Mouse (Mus musculus) limb, embryonic 15.5 days (tissue): ENCODE measurements around the gene Hdac9. TPM values are rescaled to one million over a fixed set of nuclear protein-coding genes. Genes with fewer than 3 reads are reported as not detected.

ENCODE experiments used
- ATAC-seq: fragments of 200-750 bp; cut with Nextera tagmentation; 2 replicates; pipeline ENCODE4 v1.8.0; 2017; ENCODE audit warnings: low read depth, moderate TSS enrichment; ENCODE audit not compliant: insufficient number of reproducible peaks, low FRiP score, low TSS enrichment
- H3K27ac ChIP-seq: fragments of 300-500 bp; sonication (generic); 2 replicates; pipeline ENCODE4 v1.5.1; 2015; ENCODE audit warnings: moderate library complexity, mild to moderate bottlenecking, inconsistent platforms
- H3K27me3 ChIP-seq: fragments of 300-500 bp; sonication (generic); 2 replicates; pipeline ENCODE4 v1.6.1; 2015; ENCODE audit warnings: inconsistent platforms
- H3K36me3 ChIP-seq: fragments of 300-500 bp; sonication (generic); 2 replicates; pipeline ENCODE4 v1.6.1; 2015; ENCODE audit warnings: inconsistent platforms
- H3K4me1 ChIP-seq: fragments of 300-500 bp; sonication (generic); 2 replicates; pipeline ENCODE4 v1.6.1; 2015; ENCODE audit warnings: inconsistent platforms
- H3K4me2 ChIP-seq: fragments of 300-500 bp; sonication (generic); 2 replicates; pipeline ENCODE4 v1.6.1; 2015; ENCODE audit warnings: mild to moderate bottlenecking, inconsistent platforms
- H3K4me3 ChIP-seq: fragments of 300-500 bp; sonication (generic); 2 replicates; pipeline ENCODE4 v1.5.1; 2015; ENCODE audit warnings: mild to moderate bottlenecking, inconsistent platforms
- H3K9ac ChIP-seq: fragments of 300-500 bp; sonication (generic); 2 replicates; pipeline ENCODE4 v1.6.1; 2015; ENCODE audit warnings: inconsistent platforms
- H3K9me3 ChIP-seq: fragments of 300-500 bp; sonication (generic); 2 replicates; pipeline ENCODE4 v1.6.1; 2016; ENCODE audit warnings: inconsistent platforms
- WGBS: fragments of 180-500 bp; shearing (Covaris S2); methylation state at CpG from one replicate; pipeline ENCODE4 v1.1.7; 2015; 5-methylcytosine and 5-hydroxymethylcytosine counted together
- polyA plus RNA-seq: library from polyadenylated mRNA; unstranded; fragments of >200 nt; fragmentation: Nextera tagmentation; extraction: Ambion mirVana; gene quantifications from 2 replicates; pipeline ENCODE4 v1.2.1, GENCODE M21; 2015

Hdac9 gene
- polyA plus RNA-seq, 1 experiment from 2014 or later, result 9.0 TPM

DNA sequence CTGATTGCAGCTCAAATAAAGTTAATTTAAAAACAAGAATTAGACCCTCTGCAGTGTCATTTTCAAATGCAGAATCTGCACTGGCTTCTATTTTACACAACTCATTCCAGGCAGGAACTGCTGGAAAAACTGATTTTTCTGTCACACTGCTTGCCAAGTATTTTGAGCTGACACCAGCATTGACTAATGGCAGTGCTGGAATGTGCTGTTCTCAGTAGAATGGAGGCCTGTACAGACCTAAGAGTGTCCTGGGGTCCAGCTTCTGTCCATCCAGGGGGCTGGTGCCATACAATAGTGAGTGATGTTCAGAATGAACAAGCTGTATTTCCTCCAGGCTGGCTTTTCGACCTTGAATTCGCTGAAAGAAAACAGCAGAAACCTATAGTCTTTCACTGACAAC is 629.7 kb downstream of the Hdac9 start:
- no peaks in the 10 kb centered on the region; the same call in 1 of the 2 replicates for H3K4me1 ChIP-seq
- WGBS, result 62% methylated on average over 2 of the region's 2 CpGs
- no peak overlapping the region for H3K4me2 ChIP-seq
- H3K27me3 ChIP-seq, result no peaks in the 10 kb centered on the region
- H3K27ac ChIP-seq, result 0 out of 2 replicates have a peak overlapping the region, but pooled peaks have one; percentile 30
- H3K4me3 ChIP-seq, result no peak overlapping the region
- no peak for ATAC-seq
- H3K9me3 ChIP-seq, result no peaks in the 10 kb centered on the region
- H3K9ac ChIP-seq, result no peak overlapping the region
- no peaks in the 10 kb centered on the region for H3K36me3 ChIP-seq

GRCm38 (mm10) chr12:34284888-34285287 is 632.0 kb downstream of the Hdac9 start:
- H3K4me2 ChIP-seq, result no peak overlapping the region
- no peak for ATAC-seq
- H3K36me3 ChIP-seq, result no peaks in the 10 kb centered on the region
- H3K9ac ChIP-seq, result no peak overlapping the region
- H3K4me3 ChIP-seq, result no peak overlapping the region
- no peaks in the 10 kb centered on the region; the same call in 1 of the 2 replicates for H3K4me1 ChIP-seq
- no peak overlapping the region for H3K27ac ChIP-seq
- H3K27me3 ChIP-seq, result no peaks in the 10 kb centered on the region
- no peaks in the 10 kb centered on the region for H3K9me3 ChIP-seq

DNA sequence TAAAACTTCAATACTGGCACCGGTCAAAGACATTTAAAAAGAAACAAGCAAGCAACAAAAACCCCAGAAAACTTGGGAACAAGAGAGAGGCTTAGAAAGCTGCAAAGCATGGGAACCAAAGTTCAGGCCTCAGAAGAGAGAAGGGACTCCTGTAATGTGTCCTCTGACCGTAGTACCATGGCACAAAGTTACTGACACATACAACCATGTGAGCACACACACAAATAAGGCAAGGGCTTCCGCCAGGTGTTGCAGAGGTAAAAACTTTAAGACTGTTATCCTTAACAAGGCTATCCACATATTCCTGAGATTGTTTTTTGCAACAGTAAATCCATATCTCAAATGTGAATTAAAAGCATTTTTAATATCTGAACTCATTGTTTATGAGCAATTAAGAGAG is 632.5 kb downstream of the Hdac9 start:
- 84% methylated on average over 3 of the region's 3 CpGs for WGBS
- ATAC-seq, result no peak

GRCm38 (mm10) chr12:34278822-34279221 is 638.1 kb downstream of the Hdac9 start:
- Histone ChIP-seq H3K4me3 (no peak overlapping the region), H3K9ac (no peak overlapping the region), H3K9me3 (no peaks in the 10 kb centered on the region), H3K27ac (peak overlapping the region; percentile 72; the same call in 1 of the 2 replicates), H3K36me3 (no peaks in the 10 kb centered on the region), H3K27me3 (no peaks in the 10 kb centered on the region), H3K4me1 (0 out of 2 replicates have a peak, but pooled peaks cover 7% of the 10 kb centered on the region), H3K4me2 (peak overlapping the region; percentile 20; the same call in 1 of the 2 replicates)
- WGBS, result 38% methylated on average over 12 of the region's 12 CpGs
- no peak for ATAC-seq

More for the DNA sequence above, 632.5 kb downstream of the Hdac9 start:
- no peak overlapping the region for H3K27ac ChIP-seq
- no peak overlapping the region for H3K4me3 ChIP-seq
- H3K27me3 ChIP-seq, result no peaks in the 10 kb centered on the region
- no peaks in the 10 kb centered on the region for H3K9me3 ChIP-seq
- H3K4me1 ChIP-seq, result no peaks in the 10 kb centered on the region; the same call in 1 of the 2 replicates
- H3K9ac ChIP-seq, result no peak overlapping the region
- H3K36me3 ChIP-seq, result no peaks in the 10 kb centered on the region
- no peak overlapping the region for H3K4me2 ChIP-seq

- Histone ChIP-seq H3K27me3 (no peaks in the 10 kb centered on the region), H3K4me3 (no peak overlapping the region), H3K27ac (peak overlapping the region; percentile 7; the same call in 1 of the 2 replicates), H3K9ac (no peak overlapping the region), H3K4me2 (no peak overlapping the region), H3K36me3 (no peaks in the 10 kb centered on the region), H3K9me3 (no peaks in the 10 kb centered on the region), H3K4me1 (0 out of 2 replicates have a peak, but pooled peaks cover 4% of the 10 kb centered on the region)
- no peak for ATAC-seq
- 80% methylated on average over 1 of the region's 1 CpGs for WGBS
Observed at GRCm38 (mm10) chr12:34273816-34274215, 643.1 kb downstream of the Hdac9 start.

- 30% methylated on average over 6 of the region's 6 CpGs for WGBS
- Histone ChIP-seq H3K36me3 (no peaks in the 10 kb centered on the region), H3K27ac (0 out of 2 replicates have a peak overlapping the region, but pooled peaks have one; percentile 6), H3K9ac (no peak overlapping the region), H3K4me1 (no peaks in the 10 kb centered on the region), H3K4me2 (no peak overlapping the region), H3K9me3 (no peaks in the 10 kb centered on the region), H3K27me3 (no peaks in the 10 kb centered on the region), H3K4me3 (no peak overlapping the region)
- no peak for ATAC-seq
Observed at GRCm38 (mm10) chr12:34270096-34270495, 646.8 kb downstream of the Hdac9 start.

DNA sequence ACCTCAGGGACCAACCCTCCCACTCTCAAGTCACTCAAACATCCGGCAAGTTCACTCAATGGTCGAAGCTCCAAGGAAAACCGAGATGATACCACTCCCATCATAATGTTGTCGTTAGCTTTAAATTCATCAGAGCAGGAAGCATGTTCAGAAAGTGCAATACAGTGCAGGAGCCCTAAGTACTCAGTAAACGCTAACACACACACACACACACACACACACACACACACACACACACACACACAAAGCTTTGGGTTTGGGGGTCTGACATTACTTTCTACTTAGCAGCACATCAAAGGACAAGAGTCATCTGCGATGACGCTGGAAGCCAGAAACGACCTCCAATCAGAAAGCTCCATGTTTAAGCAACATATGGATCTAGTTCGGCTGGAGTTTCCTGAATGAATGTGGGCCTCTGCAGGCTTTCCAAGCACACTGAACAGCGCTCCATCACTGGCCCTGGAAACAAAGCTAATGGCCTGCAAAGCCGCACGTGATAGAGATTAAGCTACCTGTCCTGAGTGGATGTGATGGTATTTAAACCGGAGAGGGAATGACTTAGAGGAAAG is 647.3 kb downstream of the Hdac9 start:
- peak overlapping the region; percentile 6; the same call in 1 of the 2 replicates for H3K27ac ChIP-seq
- H3K27me3 ChIP-seq, result no peaks in the 10 kb centered on the region
- ATAC-seq, result no peak
- no peaks in the 10 kb centered on the region for H3K36me3 ChIP-seq
- 32% methylated on average over 13 of the region's 13 CpGs for WGBS
- no peaks in the 10 kb centered on the region for H3K4me1 ChIP-seq
- no peak overlapping the region for H3K4me2 ChIP-seq
- H3K9ac ChIP-seq, result no peak overlapping the region
- H3K4me3 ChIP-seq, result no peak overlapping the region
- no peaks in the 10 kb centered on the region for H3K9me3 ChIP-seq

DNA sequence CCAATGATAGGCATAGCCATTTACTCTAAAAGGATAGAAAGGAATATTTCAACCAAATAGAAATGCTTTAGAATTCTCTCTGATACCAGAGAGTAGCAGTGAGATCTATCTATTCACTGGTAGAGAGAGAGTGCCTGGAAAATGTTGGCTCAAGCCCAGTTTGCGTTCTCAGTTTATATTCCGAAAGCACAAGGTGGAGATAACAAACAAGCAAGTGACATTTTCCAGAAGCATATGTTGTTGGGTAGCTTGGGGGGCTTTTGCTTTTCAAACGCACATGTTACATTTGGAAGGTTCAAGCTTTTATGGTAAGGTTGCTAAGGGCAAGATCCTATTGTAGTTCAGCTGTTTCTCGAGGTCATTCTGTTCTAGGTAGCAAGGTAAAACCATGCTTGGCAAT is 657.2 kb downstream of the Hdac9 start:
- Histone ChIP-seq H3K9me3 (no peaks in the 10 kb centered on the region), H3K4me1 (no peaks in the 10 kb centered on the region), H3K9ac (no peak overlapping the region), H3K4me2 (no peak overlapping the region), H3K27ac (no peak overlapping the region), H3K36me3 (no peaks in the 10 kb centered on the region), H3K27me3 (no peaks in the 10 kb centered on the region), H3K4me3 (no peak overlapping the region)
- 62% methylated on average over 4 of the region's 4 CpGs for WGBS
- ATAC-seq, result no peak

- no peak overlapping the region for H3K4me2 ChIP-seq
- H3K9me3 ChIP-seq, result no peaks in the 10 kb centered on the region
- 79% methylated on average over 1 of the region's 1 CpGs for WGBS
- H3K4me3 ChIP-seq, result no peak overlapping the region
- H3K27me3 ChIP-seq, result no peaks in the 10 kb centered on the region
- H3K27ac ChIP-seq, result no peak overlapping the region
- peaks cover 13% of the 10 kb centered on the region; the same call in 1 of the 2 replicates for H3K4me1 ChIP-seq
- no peaks in the 10 kb centered on the region for H3K36me3 ChIP-seq
- no peak for ATAC-seq
- H3K9ac ChIP-seq, result no peak overlapping the region
Observed at GRCm38 (mm10) chr12:34249160-34249559, 667.7 kb downstream of the Hdac9 start.

- no peaks in the 10 kb centered on the region for H3K27me3 ChIP-seq
- peak overlapping the region; percentile 28 for H3K27ac ChIP-seq
- 0 out of 2 replicates have a peak, but pooled peaks have one; percentile 58 for ATAC-seq
- no peak overlapping the region for H3K4me3 ChIP-seq
- WGBS, result 53% methylated on average over 18 of the region's 18 CpGs
- H3K9me3 ChIP-seq, result no peaks in the 10 kb centered on the region
- H3K4me1 ChIP-seq, result peaks cover 13% of the 10 kb centered on the region; the same call in 1 of the 2 replicates
- no peak overlapping the region for H3K9ac ChIP-seq
- 0 out of 2 replicates have a peak overlapping the region, but pooled peaks have one; percentile 14 for H3K4me2 ChIP-seq
- no peaks in the 10 kb centered on the region for H3K36me3 ChIP-seq
Observed at GRCm38 (mm10) chr12:34248193-34249121, 668.4 kb downstream of the Hdac9 start.

- Histone ChIP-seq H3K9me3 (no peaks in the 10 kb centered on the region), H3K4me3 (no peak overlapping the region), H3K4me2 (no peak overlapping the region), H3K27me3 (no peaks in the 10 kb centered on the region), H3K4me1 (no peaks in the 10 kb centered on the region), H3K9ac (no peak overlapping the region), H3K27ac (no peak overlapping the region), H3K36me3 (no peaks in the 10 kb centered on the region)
- 86% methylated on average over 3 of the region's 3 CpGs for WGBS
- ATAC-seq, result no peak
Observed at GRCm38 (mm10) chr12:34238796-34239195, 678.1 kb downstream of the Hdac9 start.

GRCm38 (mm10) chr12:34231621-34232150 is 685.2 kb downstream of the Hdac9 start:
- no peak overlapping the region for H3K4me3 ChIP-seq
- no peaks in the 10 kb centered on the region for H3K36me3 ChIP-seq
- H3K4me2 ChIP-seq, result no peak overlapping the region
- no peak overlapping the region for H3K27ac ChIP-seq
- no peak for ATAC-seq
- H3K9ac ChIP-seq, result no peak overlapping the region
- H3K4me1 ChIP-seq, result peaks cover 3% of the 10 kb centered on the region; the same call in 1 of the 2 replicates
- H3K27me3 ChIP-seq, result no peaks in the 10 kb centered on the region
- no peaks in the 10 kb centered on the region for H3K9me3 ChIP-seq
- WGBS, result 61% methylated on average over 4 of the region's 4 CpGs
